Mouse (Mus musculus) ES-Bruce4 (cell line): Measurements from ENCODE around the gene Ttll12. TPM values are rescaled to one million over a fixed set of nuclear protein-coding genes. Genes with fewer than 3 reads are reported as not detected.

Source experiments
- H3K27ac ChIP-seq: 2 replicates; pipeline ENCODE4 v1.5.1; 2012; ENCODE audit warnings: low read length, inconsistent platforms; ENCODE audit not compliant: insufficient read depth
- H3K27me3 ChIP-seq: 2 replicates; pipeline ENCODE4 v1.6.1; 2012; ENCODE audit warnings: mild to moderate bottlenecking, low read length, inconsistent platforms; ENCODE audit not compliant: control insufficient read depth, poor library complexity, insufficient read depth, severe bottlenecking
- H3K36me3 ChIP-seq: 2 replicates; pipeline ENCODE4 v1.6.1; 2012; ENCODE audit warnings: inconsistent platforms, mild to moderate bottlenecking, low read length, moderate library complexity; ENCODE audit not compliant: control insufficient read depth, poor library complexity, insufficient read depth, severe bottlenecking
- H3K4me1 ChIP-seq: one replicate; pipeline ENCODE4 v1.8.1; 2011; ENCODE audit warnings: low read length; ENCODE audit not compliant: control insufficient read depth, insufficient read depth
- H3K4me3 ChIP-seq: 2 replicates; pipeline ENCODE4 v1.5.1; 2011; ENCODE audit warnings: low read depth, mild to moderate bottlenecking, low read length
- H3K9ac ChIP-seq: 2 replicates; pipeline ENCODE4 v1.6.1; 2012; ENCODE audit warnings: low read depth, mild to moderate bottlenecking, inconsistent platforms; ENCODE audit not compliant: poor library complexity, severe bottlenecking
- H3K9me3 ChIP-seq: replicated peaks from 2 replicates; pipeline ENCODE4 v1.6.1; 2012; ENCODE audit warnings: mild to moderate bottlenecking, low read length, inconsistent platforms; ENCODE audit not compliant: control insufficient read depth, poor library complexity, insufficient read depth, severe bottlenecking
- CTCF ChIP-seq: IDR thresholded peaks from one replicate; pipeline ENCODE4 v1.8.1; 2011; ENCODE audit warnings: low read depth, low read length
- EP300 ChIP-seq: IDR thresholded peaks from 2 replicates; pipeline ENCODE4 v1.6.1; 2011; ENCODE audit warnings: low read depth, low read length; ENCODE audit not compliant: insufficient read depth
- POLR2A ChIP-seq: IDR thresholded peaks from one replicate; pipeline ENCODE4 v1.8.1; 2011; ENCODE audit warnings: low read length; ENCODE audit not compliant: insufficient read depth
- polyA plus RNA-seq: library from polyadenylated mRNA; stranded (reverse); fragments of >200 nt; gene quantifications from 2 replicates; pipeline ENCODE4 v1.2.4, GENCODE M21; 2011; ENCODE audit warnings: low read depth; ENCODE audit not compliant: missing spikeins, insufficient read depth, insufficient read length

The Ttll12 gene
- polyA plus RNA-seq, 1 experiment, result 33.7 TPM

- no peak for TF ChIP-seq EP300
- no peak for TF ChIP-seq CTCF
- no peak for TF ChIP-seq POLR2A
- no peak overlapping the region for H3K9ac ChIP-seq
- H3K36me3 ChIP-seq, result no peaks in the 10 kb centered on the region
- no peak overlapping the region for H3K4me3 ChIP-seq
- H3K27me3 ChIP-seq, result no peaks in the 10 kb centered on the region
- H3K9me3 ChIP-seq, result no peaks in the 10 kb centered on the region
- H3K27ac ChIP-seq, result no peak overlapping the region
- H3K4me1 ChIP-seq, result no peaks in the 10 kb centered on the region
These were observed 6.2 kb upstream of the Ttll12 start for GRCm38 (mm10) chr15:83601185-83601584.

- H3K36me3 ChIP-seq, result no peaks in the 10 kb centered on the region
- H3K27me3 ChIP-seq, result no peaks in the 10 kb centered on the region
- no peak overlapping the region for H3K9ac ChIP-seq
- no peak overlapping the region for H3K27ac ChIP-seq
- no peaks in the 10 kb centered on the region for H3K9me3 ChIP-seq
- H3K4me1 ChIP-seq, result no peaks in the 10 kb centered on the region
- H3K4me3 ChIP-seq, result no peak overlapping the region
- TF ChIP-seq POLR2A, result no peak
- no peak for TF ChIP-seq EP300
- TF ChIP-seq CTCF, result no peak
These were observed 1.9 kb upstream of the Ttll12 start for GRCm38 (mm10) chr15:83596833-83597232.

GRCm38 (mm10) chr15:83595364-83595711 lies 381 bp upstream of the Ttll12 start:
- H3K27ac ChIP-seq, result no peak overlapping the region
- TF ChIP-seq EP300 (no peak), CTCF (no peak), POLR2A (no peak)
- H3K4me3 ChIP-seq, result peak overlapping the region; percentile 13
- no peaks in the 10 kb centered on the region for H3K27me3 ChIP-seq
- peak overlapping the region; percentile 72; the same call in 1 of the 2 replicates for H3K9ac ChIP-seq
- no peaks in the 10 kb centered on the region for H3K9me3 ChIP-seq
- H3K36me3 ChIP-seq, result no peaks in the 10 kb centered on the region
- H3K4me1 ChIP-seq, result no peaks in the 10 kb centered on the region

GRCm38 (mm10) chr15:83593702-83594512 lies 1.1 kb downstream of the Ttll12 start:
- no peak for TF ChIP-seq EP300
- no peak for TF ChIP-seq CTCF
- TF ChIP-seq POLR2A, result no peak
- H3K9me3 ChIP-seq, result no peaks in the 10 kb centered on the region
- H3K9ac ChIP-seq, result peak overlapping the region; percentile 72
- H3K4me1 ChIP-seq, result no peaks in the 10 kb centered on the region
- H3K4me3 ChIP-seq, result peak overlapping the region; percentile 95
- H3K27ac ChIP-seq, result no peak overlapping the region
- no peaks in the 10 kb centered on the region for H3K27me3 ChIP-seq
- H3K36me3 ChIP-seq, result no peaks in the 10 kb centered on the region

- Histone ChIP-seq H3K9ac (0 out of 2 replicates have a peak overlapping the region, but pooled peaks have one; percentile 72), H3K4me1 (no peaks in the 10 kb centered on the region), H3K27me3 (no peaks in the 10 kb centered on the region), H3K36me3 (no peaks in the 10 kb centered on the region), H3K27ac (no peak overlapping the region), H3K9me3 (no peaks in the 10 kb centered on the region), H3K4me3 (no peak overlapping the region)
- TF ChIP-seq EP300, result no peak
- TF ChIP-seq POLR2A, result no peak
- no peak for TF ChIP-seq CTCF
These were observed 1.8 kb downstream of the Ttll12 start for GRCm38 (mm10) chr15:83593189-83593585.

GRCm38 (mm10) chr15:83592260-83593188 lies 2.4 kb downstream of the Ttll12 start:
- TF ChIP-seq POLR2A, result no peak
- no peak for TF ChIP-seq CTCF
- TF ChIP-seq EP300, result no peak

More at GRCm38 (mm10) chr15:83592260-83593188, 2.4 kb downstream of the Ttll12 start:
- no peaks in the 10 kb centered on the region for H3K9me3 ChIP-seq
- no peak overlapping the region for H3K27ac ChIP-seq
- no peaks in the 10 kb centered on the region for H3K4me1 ChIP-seq
- 0 out of 2 replicates have a peak overlapping the region, but pooled peaks have one; percentile 72 for H3K9ac ChIP-seq
- no peak overlapping the region for H3K4me3 ChIP-seq
- no peaks in the 10 kb centered on the region for H3K36me3 ChIP-seq
- H3K27me3 ChIP-seq, result no peaks in the 10 kb centered on the region
